Mouse (Mus musculus): Measurements from ENCODE around the gene Mylpf. TPM values are rescaled to one million over a fixed set of nuclear protein-coding genes. Genes with fewer than 3 reads are reported as not detected.
"Not testable (repeated sequence)": the region's sequence is repeated elsewhere in the genome, so short reads cannot be mapped to it uniquely, and the experiment has no call there.

Mylpf gene
- polyA plus RNA-seq, 1 experiment = 90.1 TPM

DNA sequence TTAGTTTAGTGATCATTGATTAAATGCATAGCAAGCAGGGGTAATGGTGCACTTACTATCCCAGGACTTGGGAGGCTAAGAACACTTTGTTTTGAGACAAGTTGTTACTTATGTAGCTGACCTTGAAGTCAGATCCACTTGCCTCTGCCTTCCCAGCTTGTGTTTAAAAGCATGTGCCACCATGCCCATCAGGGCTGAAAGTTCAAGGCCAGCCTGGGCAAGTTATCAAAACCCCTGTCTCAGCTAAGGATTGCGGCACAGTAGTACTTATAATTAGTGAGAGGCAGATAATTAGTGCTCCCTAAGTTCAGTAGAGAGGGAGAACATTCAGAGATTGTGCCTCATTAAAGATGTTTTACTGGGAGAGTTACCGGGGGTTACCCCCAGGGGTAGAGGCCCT is 26.1 kb downstream of the Mylpf start:
- H3K4me1 ChIP-seq (ENCODE audit: control insufficient read depth, insufficient read depth, low read length) = peaks cover 9% of the 10 kb centered on the region
- DNase-seq = no peak
- H3K4me3 ChIP-seq (ENCODE audit: insufficient read depth, low read depth, low read length) = no peak overlapping the region
- peaks cover 5% of the 10 kb centered on the region for H3K36me3 ChIP-seq (ENCODE audit: control insufficient read depth, insufficient read depth, low read length)
- no peaks in the 10 kb centered on the region for H3K27me3 ChIP-seq (replicated peaks; ENCODE audit: control insufficient read depth, insufficient read depth, low read length)
- 98% methylated on average over 2 of the region's 2 CpGs for WGBS
- TF ChIP-seq CTCF (conservative IDR thresholded peaks at IDR 0.05; ENCODE audit: insufficient read depth, insufficient read length, low read depth, low read length) = no peak
- H3K27ac ChIP-seq (ENCODE audit: insufficient read depth, low read depth, low read length) = no peak overlapping the region

DNA sequence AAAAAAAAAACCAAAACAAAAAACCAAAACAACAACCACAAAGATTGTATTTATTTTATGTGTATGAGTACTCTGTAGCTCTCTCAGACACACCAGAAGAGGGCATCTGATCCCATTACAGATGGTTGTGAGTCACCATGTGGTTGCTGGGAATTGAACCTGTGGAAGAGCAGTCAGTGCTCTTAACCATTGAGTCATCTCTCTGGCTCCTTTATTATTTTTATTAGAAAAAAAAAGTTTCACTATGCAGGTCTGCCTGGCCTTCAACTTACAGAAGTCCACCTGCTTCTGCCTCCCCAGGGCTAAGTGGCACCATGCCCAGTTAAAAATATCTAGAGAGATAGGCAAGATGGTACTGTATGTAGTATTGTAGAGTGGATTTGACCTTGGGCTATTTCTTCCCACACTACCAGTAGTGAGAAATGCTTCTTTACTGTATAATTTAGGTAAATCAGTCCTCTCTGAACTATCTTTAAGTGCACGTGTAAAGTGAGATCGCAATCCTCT is 34.7 kb downstream of the Mylpf start:
- H3K4me3 ChIP-seq (ENCODE audit: insufficient read depth, low read depth, low read length) = no peak overlapping the region
- H3K36me3 ChIP-seq (ENCODE audit: control insufficient read depth, insufficient read depth, low read length) = no peaks in the 10 kb centered on the region
- TF ChIP-seq POLR2A (IDR thresholded peaks at IDR 0.05; ENCODE audit: low read depth, low read length) (no peak), CTCF (conservative IDR thresholded peaks at IDR 0.05; ENCODE audit: insufficient read depth, insufficient read length, low read depth, low read length) (no peak)
- peak overlapping the region; percentile 95 for H3K27ac ChIP-seq (ENCODE audit: insufficient read depth, low read depth, low read length)
- DNase-seq = no peak
- WGBS = 58% methylated on average over 2 of the region's 2 CpGs
- H3K27me3 ChIP-seq (replicated peaks; ENCODE audit: control insufficient read depth, insufficient read depth, low read length) = no peaks in the 10 kb centered on the region
- H3K4me1 ChIP-seq (ENCODE audit: control insufficient read depth, insufficient read depth, low read length) = peaks cover 9% of the 10 kb centered on the region; the same call in 1 of the 2 replicates

- Histone ChIP-seq H3K4me1 (ENCODE audit: control insufficient read depth, insufficient read depth, low read length) (peaks cover 9% of the 10 kb centered on the region; the same call in 1 of the 2 replicates), H3K27ac (ENCODE audit: insufficient read depth, low read depth, low read length) (peak within 1 kb of the TSS; percentile 95), H3K36me3 (ENCODE audit: control insufficient read depth, insufficient read depth, low read length) (no peaks in the 10 kb centered on the region), H3K27me3 (replicated peaks; ENCODE audit: control insufficient read depth, insufficient read depth, low read length) (no peaks in the 10 kb centered on the region), H3K4me3 (ENCODE audit: insufficient read depth, low read depth, low read length) (peak within 1 kb of the TSS; percentile 88)
- TF ChIP-seq CTCF (conservative IDR thresholded peaks at IDR 0.05; ENCODE audit: insufficient read depth, insufficient read length, low read depth, low read length) (no peak), POLR2A (IDR thresholded peaks at IDR 0.05; ENCODE audit: low read depth, low read length) (peak; percentile 71)
- WGBS = 1% methylated on average over 56 of the region's 56 CpGs
- peak; percentile 99 for DNase-seq
Observed at GRCm38 (mm10) chr7:127243870-127244657, 35.4 kb downstream of the Mylpf start, which contains the start of gene Zfp771. TSS of gene Zfp771 (plus strand) at chr7:127244274.

DNA sequence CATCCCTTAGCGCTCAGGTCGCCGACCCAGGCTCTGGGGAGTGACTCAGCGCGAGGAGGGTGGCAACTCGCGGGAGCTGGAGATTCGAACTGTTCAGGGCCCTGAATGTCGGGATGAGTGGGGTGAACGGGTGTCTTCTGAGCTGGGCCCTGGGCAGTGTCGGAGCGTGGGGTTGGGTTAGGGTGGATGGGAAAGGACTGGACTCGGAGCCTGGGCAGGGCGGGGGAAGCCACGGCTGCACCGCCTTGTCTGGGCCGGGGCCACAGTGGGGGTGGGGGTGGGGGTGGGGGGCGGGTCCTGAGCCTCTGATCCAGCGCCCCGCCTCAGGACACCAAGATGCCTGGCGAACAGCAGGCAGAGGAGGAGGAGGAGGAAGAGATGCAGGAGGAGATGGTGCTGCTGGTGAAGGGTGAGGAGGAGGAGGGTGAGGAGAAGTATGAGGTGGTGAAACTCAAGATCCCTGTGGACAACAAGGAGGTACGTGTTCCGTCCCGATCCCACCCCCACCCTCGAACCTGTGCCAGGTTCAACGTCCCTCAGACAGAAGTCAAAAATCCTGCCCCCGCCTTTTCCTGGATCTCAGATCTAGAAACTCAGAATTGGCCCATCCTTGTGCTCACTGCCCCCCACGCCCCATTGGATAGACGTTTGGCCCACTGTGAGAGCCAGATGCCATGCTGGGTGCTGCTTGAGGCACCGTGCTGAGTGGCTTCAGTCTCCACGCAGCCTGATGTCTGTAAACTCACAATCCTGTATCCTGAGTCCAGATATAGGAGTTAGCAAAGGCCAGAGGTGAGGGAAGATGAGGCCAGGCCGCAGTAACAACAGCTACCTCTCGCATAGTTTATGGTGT is 36.2 kb downstream of the Mylpf start:
- peaks cover 9% of the 10 kb centered on the region; the same call in 1 of the 2 replicates for H3K4me1 ChIP-seq (ENCODE audit: control insufficient read depth, insufficient read depth, low read length)

DNA sequence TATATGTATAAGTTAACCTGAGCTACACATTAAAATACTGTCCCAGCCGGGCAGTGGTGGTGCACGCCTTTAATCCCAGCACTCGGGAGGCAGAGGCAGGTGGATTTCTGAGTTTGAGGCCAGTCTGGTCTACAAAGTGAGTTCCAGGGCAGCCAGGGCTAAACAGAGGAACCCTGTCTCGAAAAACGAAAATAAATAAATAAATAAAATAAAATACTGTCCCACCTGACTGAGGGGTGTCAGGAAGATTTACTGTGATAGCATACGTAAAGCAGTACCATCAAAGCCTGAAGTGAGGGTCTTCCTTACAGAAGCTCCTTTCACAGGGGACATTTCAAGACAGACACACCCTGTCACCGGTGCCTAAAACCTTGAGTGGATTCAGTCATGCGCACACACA is 41.8 kb downstream of the Mylpf start:
- DNase-seq; H3K27me3 ChIP-seq (replicated peaks; ENCODE audit: control insufficient read depth, insufficient read depth, low read length); H3K36me3 ChIP-seq (ENCODE audit: control insufficient read depth, insufficient read depth, low read length); H3K27ac ChIP-seq (ENCODE audit: insufficient read depth, low read depth, low read length); H3K4me3 ChIP-seq (ENCODE audit: insufficient read depth, low read depth, low read length); H3K4me1 ChIP-seq (ENCODE audit: control insufficient read depth, insufficient read depth, low read length): not testable (repeated sequence)
- 84% methylated on average over 8 of the region's 8 CpGs for WGBS

More for the DNA sequence above, 36.2 kb downstream of the Mylpf start:
- Histone ChIP-seq H3K27ac (ENCODE audit: insufficient read depth, low read depth, low read length) (peak overlapping the region; percentile 90), H3K27me3 (replicated peaks; ENCODE audit: control insufficient read depth, insufficient read depth, low read length) (no peaks in the 10 kb centered on the region), H3K36me3 (ENCODE audit: control insufficient read depth, insufficient read depth, low read length) (no peaks in the 10 kb centered on the region), H3K4me3 (ENCODE audit: insufficient read depth, low read depth, low read length) (peak overlapping the region; percentile 88)
- DNase-seq = no peak
- TF ChIP-seq CTCF (conservative IDR thresholded peaks at IDR 0.05; ENCODE audit: insufficient read depth, insufficient read length, low read depth, low read length) (no peak), POLR2A (IDR thresholded peaks at IDR 0.05; ENCODE audit: low read depth, low read length) (no peak)
- WGBS = 8% methylated on average over 33 of the region's 33 CpGs

DNA sequence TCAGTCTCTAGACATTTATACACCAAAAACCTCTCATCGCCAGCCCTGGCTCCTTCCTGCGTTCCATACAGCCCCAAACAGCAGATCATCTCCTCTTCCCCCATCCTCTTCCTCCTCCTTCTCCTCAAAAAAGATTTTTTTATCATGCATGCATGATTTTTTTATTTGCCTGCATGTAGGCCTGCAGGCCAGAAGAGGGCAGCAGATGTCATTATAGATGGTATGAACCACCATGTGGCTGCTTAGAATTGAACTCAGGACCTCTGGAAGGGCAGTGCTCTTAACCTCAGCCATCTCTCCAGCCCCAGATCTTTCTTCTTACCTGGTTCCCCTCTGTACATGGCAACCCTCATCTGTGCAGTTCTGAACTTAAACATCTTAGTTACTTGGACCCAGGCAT is 43.7 kb downstream of the Mylpf start:
- WGBS = 91% methylated on average over 2 of the region's 2 CpGs
- Histone ChIP-seq H3K4me3 (ENCODE audit: insufficient read depth, low read depth, low read length) (no peak overlapping the region), H3K4me1 (ENCODE audit: control insufficient read depth, insufficient read depth, low read length) (peaks cover 6% of the 10 kb centered on the region; the same call in 1 of the 2 replicates), H3K27me3 (replicated peaks; ENCODE audit: control insufficient read depth, insufficient read depth, low read length) (no peaks in the 10 kb centered on the region), H3K36me3 (ENCODE audit: control insufficient read depth, insufficient read depth, low read length) (no peaks in the 10 kb centered on the region), H3K27ac (ENCODE audit: insufficient read depth, low read depth, low read length) (no peak overlapping the region)
- DNase-seq = no peak
- peak; percentile 51 for TF ChIP-seq CTCF (conservative IDR thresholded peaks at IDR 0.05; ENCODE audit: insufficient read depth, insufficient read length, low read depth, low read length)
- TF ChIP-seq POLR2A (IDR thresholded peaks at IDR 0.05; ENCODE audit: low read depth, low read length) = no peak

DNA sequence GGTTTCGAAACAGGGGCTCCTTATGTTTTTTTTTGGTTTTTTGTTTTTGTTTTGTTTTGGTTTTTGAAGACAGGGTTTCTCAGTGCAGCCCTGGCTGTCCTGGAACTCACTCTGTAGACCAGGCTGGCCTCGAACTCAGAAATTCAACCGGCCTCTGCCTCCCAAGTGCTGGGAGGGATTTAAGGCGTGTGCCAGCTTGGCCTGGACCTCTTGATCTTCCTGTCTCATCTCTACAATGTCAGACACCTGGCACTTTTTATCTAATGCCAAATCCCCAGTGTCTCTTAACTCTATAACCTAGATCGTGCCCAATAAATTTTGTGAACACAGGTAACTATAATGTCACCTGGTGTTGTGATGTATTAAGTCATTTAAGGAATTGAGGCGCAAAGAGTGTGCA is 44.7 kb downstream of the Mylpf start:
- Histone ChIP-seq H3K27me3 (replicated peaks; ENCODE audit: control insufficient read depth, insufficient read depth, low read length) (no peaks in the 10 kb centered on the region), H3K4me3 (ENCODE audit: insufficient read depth, low read depth, low read length) (peak overlapping the region; percentile 60; the same call in 1 of the 2 replicates), H3K27ac (ENCODE audit: insufficient read depth, low read depth, low read length) (peak overlapping the region; percentile 57; the same call in 1 of the 2 replicates), H3K36me3 (ENCODE audit: control insufficient read depth, insufficient read depth, low read length) (no peaks in the 10 kb centered on the region), H3K4me1 (ENCODE audit: control insufficient read depth, insufficient read depth, low read length) (peaks cover 6% of the 10 kb centered on the region; the same call in 1 of the 2 replicates)
- TF ChIP-seq POLR2A (IDR thresholded peaks at IDR 0.05; ENCODE audit: low read depth, low read length) = no peak
- TF ChIP-seq CTCF (conservative IDR thresholded peaks at IDR 0.05; ENCODE audit: insufficient read depth, insufficient read length, low read depth, low read length) = no peak
- WGBS = 69% methylated on average over 6 of the region's 6 CpGs
- DNase-seq = no peak
